Mouse (Mus musculus) urinary bladder, postnatal 25 days (tissue): Measurements from ENCODE around the gene Rogdi.
A peak's percentile ranks its signal among the peaks of the same experiment; 100 is the strongest.

ENCODE experiments used
- DNase-seq: peaks from one replicate; pipeline ENCODE4 v3.0.0; 2022; ENCODE audit warnings: low spot score

The Rogdi gene

GRCm38 (mm10) chr16:4993276-4993675 is 20.1 kb downstream of the Rogdi start:
- no peak for DNase-seq

GRCm38 (mm10) chr16:4984717-4985116 is 28.6 kb downstream of the Rogdi start:
- no peak for DNase-seq

GRCm38 (mm10) chr16:4979755-4980380 is 33.5 kb downstream of the Rogdi start:
- DNase-seq, result no peak

GRCm38 (mm10) chr16:4978275-4979051 is 34.9 kb downstream of the Rogdi start:
- DNase-seq, result no peak

GRCm38 (mm10) chr16:4976180-4976579 is 37.2 kb downstream of the Rogdi start:
- DNase-seq, result no peak

GRCm38 (mm10) chr16:4974521-4974920 is 38.8 kb downstream of the Rogdi start:
- DNase-seq, result no peak

GRCm38 (mm10) chr16:4971626-4972025 is 41.7 kb downstream of the Rogdi start:
- DNase-seq, result no peak

GRCm38 (mm10) chr16:4969055-4969843 is 44.1 kb downstream of the Rogdi start:
- no peak for DNase-seq

GRCm38 (mm10) chr16:4968426-4968825 is 44.9 kb downstream of the Rogdi start:
- no peak for DNase-seq

- DNase-seq, result no peak
These were observed 47.8 kb downstream of the Rogdi start for GRCm38 (mm10) chr16:4965392-4966129.

- DNase-seq, result no peak
These were observed 48.5 kb downstream of the Rogdi start for GRCm38 (mm10) chr16:4964731-4965391.

- peak; percentile 94 for DNase-seq
These were observed 49.3 kb downstream of the Rogdi start, which contains the start of gene Anks3 for GRCm38 (mm10) chr16:4963797-4964709. Gene Anks3, minus strand, starts transcription at chr16:4964205.

GRCm38 (mm10) chr16:4963346-4963745 is 50.0 kb downstream of the Rogdi start:
- DNase-seq, result no peak

- DNase-seq, result no peak
These were observed 53.1 kb downstream of the Rogdi start for GRCm38 (mm10) chr16:4960260-4960659.
